In the genomic region with DNA sequence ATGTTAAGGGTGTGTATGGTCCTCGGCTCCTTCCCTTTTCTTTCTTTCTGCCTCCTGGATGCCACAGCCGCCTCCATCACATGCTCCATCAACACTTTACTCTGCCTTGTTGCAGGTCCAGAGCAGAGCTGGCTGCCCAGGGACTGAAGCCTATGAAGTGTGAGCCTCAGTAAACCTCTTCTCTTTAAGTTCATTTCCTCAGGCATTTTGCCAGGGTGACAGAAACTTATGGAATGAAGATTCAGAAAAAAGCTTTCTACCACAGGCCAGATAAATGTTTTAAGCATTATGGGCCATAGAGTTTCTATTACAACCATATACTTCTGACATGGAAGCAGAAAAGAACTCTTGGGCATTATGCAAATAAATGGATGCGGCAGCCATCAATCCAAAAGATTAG, we compare ENCODE assay signal across 21 mouse cellular contexts. TPM values are rescaled to one million over a fixed set of nuclear protein-coding genes. Genes with fewer than 3 reads are reported as not detected.
DNase-seq lines count a peak whose midpoint lies in the region; ATAC-seq and TF ChIP-seq lines count a peak whose summit lies in the region.
"Had no signal": no experiment of that assay in that cellular context is flagged by ENCODE, and none has a peak within 500 bp of the region (broad histone marks: within the 10 kb centered on the region; RNA-seq: fewer than 3 reads in every experiment).

No protein-coding gene starts in this region.

- peaks cover 0 to 7% of the 10 kb centered on the region in 2 experiments; a peak in 1 of 4 replicates for H3K36me3 ChIP-seq in MEL (ENCODE audit: control insufficient read depth in 1 of 2, insufficient read depth in 2 of 2, low read length in 2 of 2)
- no peaks in the 10 kb centered on the region for H3K36me3 ChIP-seq in myocyte (ENCODE audit: control insufficient read depth, insufficient read depth)
- H3K36me3 ChIP-seq: embryonic facial prominence, embryonic 15.5 days; forebrain, embryonic 10.5 days; heart, embryonic 15.5 days had no signal

- H3K27ac ChIP-seq in MEL (ENCODE audit: control insufficient read depth, low read depth, low read length), result peak overlapping the region; percentile 6; the same call in 1 of the 2 replicates
- H3K27ac ChIP-seq in cerebellum, adult 2 months (ENCODE audit: insufficient read depth, low read length), result no peak overlapping the region
- H3K27ac ChIP-seq: embryonic facial prominence, embryonic 15.5 days; forebrain, embryonic 10.5 days; gastrocnemius, adult 2 months; heart, embryonic 15.5 days; hindbrain, embryonic 14.5 days had no signal

- H3K4me1 ChIP-seq in MEL (ENCODE audit: control insufficient read depth in 1 of 2, insufficient read depth in 2 of 2, low read length in 2 of 2), result peaks cover 3 to 11% of the 10 kb centered on the region in 2 experiments; a peak in 3 of 4 replicates
- no peaks in the 10 kb centered on the region for H3K4me1 ChIP-seq in cerebellum, adult 2 months (ENCODE audit: control insufficient read depth, insufficient read depth, low read length)
- H3K4me1 ChIP-seq: embryonic facial prominence, embryonic 15.5 days; forebrain, embryonic 10.5 days; heart, embryonic 15.5 days had no signal

- WGBS in cerebellum, adult 2 months, result 72% methylated on average over 3 of the region's 3 CpGs

- H3K9ac ChIP-seq in MEL (ENCODE audit: control insufficient read depth, low read depth, low read length, poor library complexity, severe bottlenecking), result no peak overlapping the region
- H3K9ac ChIP-seq: embryonic facial prominence, embryonic 15.5 days; heart, embryonic 15.5 days; hindbrain, embryonic 14.5 days had no signal

- TF ChIP-seq CTCF in MEL (IDR thresholded peaks at IDR 0.05 in 2 of 3, conservative IDR thresholded peaks at IDR 0.05 in 1 of 3; ENCODE audit: control insufficient read depth in 1 of 3, insufficient read depth in 1 of 3, low read depth in 2 of 3, low read length in 3 of 3, poor library complexity in 1 of 3, severe bottlenecking in 1 of 3), result no peak
- TF ChIP-seq CTCF in cerebellum, adult 2 months (IDR thresholded peaks at IDR 0.05; ENCODE audit: borderline replicate concordance, insufficient read depth, low read depth, low read length), result no peak

- no peak overlapping the region for H3ac ChIP-seq in myocyte (ENCODE audit: control insufficient read depth, insufficient read length)

- no peak for TF ChIP-seq RAD21 in MEL (IDR thresholded peaks at IDR 0.05; ENCODE audit: low read depth, low read length)

- H3K9me3 ChIP-seq in MEL (replicated peaks; ENCODE audit: insufficient read depth, low read length), result no peaks in the 10 kb centered on the region
- H3K9me3 ChIP-seq: embryonic facial prominence, embryonic 15.5 days; forebrain, embryonic 10.5 days; heart, embryonic 15.5 days had no signal

- intact Hi-C loops in left cerebral cortex, postnatal 36 days (cut with DNase I), result no loop called here

- peak; percentile 42 for ATAC-seq in granulocyte monocyte progenitor cell, adult 5-6 weeks (replicated peaks; ENCODE audit: poor library complexity, severe bottlenecking)
- ATAC-seq: forebrain, embryonic 14.5 days had no signal

- H3K79me2 ChIP-seq in MEL (ENCODE audit: control insufficient read depth, insufficient read depth, low read length, poor library complexity) (no peaks in the 10 kb centered on the region), myocyte (ENCODE audit: control insufficient read depth, insufficient read depth) (no peaks in the 10 kb centered on the region)

- DNase-seq in heart, adult 11 months, result peak; percentile 42
- no peak for DNase-seq in heart, adult 8-10 months (ENCODE audit: low spot score)
- DNase-seq in MEL (ENCODE audit: low read depth, low spot score), result no peak
- no peak for DNase-seq in cerebellum, adult 2 months
- DNase-seq in left cerebral cortex, postnatal 36 days (ENCODE audit: low spot score in 2 of 2), result no peak
- DNase-seq: adrenal gland, postnatal 10 days; cerebellum, adult 11-12 months; cerebellum, adult 9-11 months; embryo, embryonic 11 days; gastrocnemius, adult 2 months; gastrocnemius, postnatal 25 days; heart, postnatal 14 days had no signal

- H3K27me3 ChIP-seq in MEL (ENCODE audit: control insufficient read depth in 1 of 2, insufficient read depth in 2 of 2, low read length in 2 of 2) (no peaks in the 10 kb centered on the region), myocyte (ENCODE audit: control insufficient read depth, insufficient read depth, insufficient read length) (no peaks in the 10 kb centered on the region)
- H3K27me3 ChIP-seq in cerebellum, adult 2 months (ENCODE audit: control insufficient read depth, insufficient read depth, low read length), result no peaks in the 10 kb centered on the region
- H3K27me3 ChIP-seq: embryonic facial prominence, embryonic 15.5 days; heart, embryonic 15.5 days had no signal

- H3K4me3 ChIP-seq in MEL (ENCODE audit: control insufficient read depth in 1 of 2, insufficient read depth in 1 of 2, low read depth in 2 of 2, low read length in 2 of 2) (no peak overlapping the region), myocyte (no peak overlapping the region)
- no peak overlapping the region for H3K4me3 ChIP-seq in cerebellum, adult 2 months (replicated peaks; ENCODE audit: insufficient read depth, low read depth, low read length)
- H3K4me3 ChIP-seq: embryonic facial prominence, embryonic 15.5 days; erythroblast, embryonic 14.5 days; forebrain, embryonic 10.5 days; gastrocnemius, adult 2 months; heart, embryonic 15.5 days had no signal

- TF ChIP-seq POLR2A in MEL (IDR thresholded peaks at IDR 0.05; ENCODE audit: control insufficient read depth in 1 of 2, insufficient read depth in 1 of 2, low read depth in 1 of 2, low read length in 2 of 2, poor library complexity in 1 of 2) (no peak), myocyte (IDR thresholded peaks at IDR 0.05; ENCODE audit: insufficient read length, low read depth) (no peak)
- no peak for TF ChIP-seq POLR2A in cerebellum, adult 2 months (IDR thresholded peaks at IDR 0.05; ENCODE audit: borderline replicate concordance, insufficient read depth, low read length)

- no peak for TF ChIP-seq EP300 in MEL (IDR thresholded peaks at IDR 0.05; ENCODE audit: low read depth in 1 of 2, low read length in 2 of 2)

- H3K4me2 ChIP-seq in myocyte (ENCODE audit: low read depth), result peak overlapping the region; percentile 39
- H3K4me2 ChIP-seq: embryonic facial prominence, embryonic 15.5 days; heart, embryonic 11.5 days; heart, embryonic 15.5 days; hindbrain, embryonic 14.5 days had no signal

TF ChIP-seq in MEL, 35 proteins besides CTCF, POLR2A, EP300 and RAD21 (continues in another document):
- no peak for TF ChIP-seq TBP (IDR thresholded peaks at IDR 0.05; ENCODE audit: low read depth, low read length)
- TF ChIP-seq HCFC1 (IDR thresholded peaks at IDR 0.05; ENCODE audit: low read depth, low read length), result no peak
- no peak for TF ChIP-seq UBTF (IDR thresholded peaks at IDR 0.05; ENCODE audit: borderline replicate concordance, insufficient read depth, low read depth, low read length)
- no peak for TF ChIP-seq NRF1 (IDR thresholded peaks at IDR 0.05; ENCODE audit: insufficient read depth, low read depth, low read length, poor library complexity, severe bottlenecking)
- no peak for TF ChIP-seq SIN3A (IDR thresholded peaks at IDR 0.05; ENCODE audit: low read length)
- no peak for TF ChIP-seq RCOR1 (IDR thresholded peaks at IDR 0.05; ENCODE audit: low read depth, low read length)
- TF ChIP-seq GABPA (IDR thresholded peaks at IDR 0.05; ENCODE audit: low read depth, low read length), result no peak
- TF ChIP-seq MYC (IDR thresholded peaks at IDR 0.05; ENCODE audit: low read depth, low read length), result no peak
- TF ChIP-seq ELF1 (IDR thresholded peaks at IDR 0.05; ENCODE audit: low read depth, low read length), result no peak
- TF ChIP-seq E2F4 (IDR thresholded peaks at IDR 0.05; ENCODE audit: borderline replicate concordance, low read depth, low read length), result no peak
- TF ChIP-seq MAX (IDR thresholded peaks at IDR 0.05; ENCODE audit: low read length), result no peak

TF ChIP-seq in myocyte, 11 proteins besides CTCF, POLR2A, EP300 and RAD21:
- TF ChIP-seq REST (IDR thresholded peaks at IDR 0.05; ENCODE audit: insufficient read depth, insufficient read length) (no peak), TCF3 (IDR thresholded peaks at IDR 0.05; ENCODE audit: insufficient read length, low read depth) (no peak), USF1 (IDR thresholded peaks at IDR 0.05; ENCODE audit: low read depth) (no peak), E2F4 (IDR thresholded peaks at IDR 0.05; ENCODE audit: insufficient read depth) (no peak), MAX (IDR thresholded peaks at IDR 0.05; ENCODE audit: low read depth) (no peak), MYOG (IDR thresholded peaks at IDR 0.05; ENCODE audit: control insufficient read depth in 1 of 3, insufficient read depth in 1 of 3, insufficient read length in 2 of 3, low read depth in 2 of 3) (no peak), MYOD1 (IDR thresholded peaks at IDR 0.05; ENCODE audit: control insufficient read depth in 1 of 3, insufficient read length in 2 of 3, low read depth in 2 of 3) (no peak), CEBPB (IDR thresholded peaks at IDR 0.05; ENCODE audit: insufficient read depth, poor library complexity, severe bottlenecking) (no peak), TCF12 (IDR thresholded peaks at IDR 0.05; ENCODE audit: insufficient read depth, poor library complexity, severe bottlenecking) (no peak), POLR2AphosphoS2 (IDR thresholded peaks at IDR 0.05; ENCODE audit: insufficient read length, low read depth) (no peak), SRF (IDR thresholded peaks at IDR 0.05; ENCODE audit: control insufficient read depth, insufficient read length, low read depth) (no peak)

RNA-seq across cellular contexts. Expression of a gene that starts 10.4 kb away (rescaled TPM):
- under 1 TPM; 0.03 to 0.14 (median 0.08) TPM for total RNA-seq in heart, adult 8-10 months (2022)
- 0.03 TPM in 1 of 2 replicates, not detected in the other for total RNA-seq in MEL (2012; rRNA removed)
- polyA plus RNA-seq in MEL (2012; ENCODE audit: insufficient read depth in 1 of 2, insufficient read length in 2 of 2, low read depth in 1 of 2, low replicate concordance in 2 of 2, missing spikeins in 1 of 2) (not detected), myocyte (2012; fragmentation: generic; extraction: Trizol) (0.01 TPM)
- not detected in 2 replicates for total RNA-seq in granulocyte monocyte progenitor cell, adult 5-6 weeks (2014; fragmentation: Nextera tagmentation)
- total RNA-seq in granulocyte monocyte progenitor cell, adult 5-6 weeks (2017), result not detected in 2 replicates
- 1.9 and 2.4 TPM in 2 replicates for polyA plus RNA-seq in cerebellum, adult 2 months (2012; rRNA removed)
- total RNA-seq in left cerebral cortex, postnatal 36 days (2021), result under 1 TPM; 0.48 to 0.49 TPM

RNA-seq across cellular contexts. Expression of a gene that starts 37.1 kb away (rescaled TPM):
- total RNA-seq in heart, adult 8-10 months (2022), result 100 to 1,000 TPM; 478 to 547 (median 493) TPM
- total RNA-seq in MEL (2012; rRNA removed), result 153 and 158 TPM in 2 replicates
- 100 to 1,000 TPM in 1 of 2 experiments, not detected in 1; 207 TPM for polyA plus RNA-seq in MEL (2012; ENCODE audit: insufficient read depth in 1 of 2, insufficient read length in 2 of 2, low read depth in 1 of 2, low replicate concordance in 2 of 2, missing spikeins in 1 of 2)
- total RNA-seq in granulocyte monocyte progenitor cell, adult 5-6 weeks (2014; fragmentation: Nextera tagmentation), result 118 and 131 TPM in 2 replicates
- total RNA-seq in granulocyte monocyte progenitor cell, adult 5-6 weeks (2017), result 146 and 203 TPM in 2 replicates
- 147 TPM for polyA plus RNA-seq in myocyte (2012; fragmentation: generic; extraction: Trizol)
- polyA plus RNA-seq in cerebellum, adult 2 months (2012; rRNA removed), result 210 and 214 TPM in 2 replicates
- total RNA-seq in left cerebral cortex, postnatal 36 days (2021), result 100 to 1,000 TPM; 113 to 121 TPM
